Mouse (Mus musculus): ENCODE results near the gene Sgca.

DNA sequence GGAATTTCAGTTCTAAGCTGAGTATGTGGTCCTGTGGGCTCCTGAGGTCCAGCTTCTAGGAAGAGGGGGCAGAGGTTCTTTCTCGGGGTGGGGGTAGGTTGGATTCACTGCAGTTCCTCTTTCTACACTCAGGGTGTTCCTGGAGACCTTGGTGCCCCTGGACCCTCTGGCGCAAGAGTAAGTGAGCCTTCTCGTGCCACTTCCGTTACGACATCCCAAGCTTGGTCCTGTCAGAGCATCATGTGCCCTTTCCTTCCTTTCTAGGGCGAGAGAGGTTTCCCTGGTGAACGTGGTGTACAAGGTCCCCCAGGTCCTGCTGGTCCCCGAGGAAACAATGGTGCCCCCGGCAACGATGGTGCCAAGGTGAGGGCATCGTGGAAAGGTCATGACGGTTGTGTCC is 30.9 kb downstream of the Sgca start:
- no peak for TF ChIP-seq POLR2A (IDR thresholded peaks at IDR 0.05; ENCODE audit: borderline replicate concordance, insufficient read depth, low read length)
- TF ChIP-seq CTCF (IDR thresholded peaks at IDR 0.05; ENCODE audit: borderline replicate concordance, insufficient read depth, low read depth, low read length), result no peak

Data from cerebellum, adult 2 months (tissue).